Mouse (Mus musculus) left cerebral cortex, postnatal 4 days (tissue): ENCODE measurements around the gene Krtcap3. TPM values are rescaled to one million over a fixed set of nuclear protein-coding genes. Genes with fewer than 3 reads are reported as not detected.

Experiments
- DNase-seq: peaks from one replicate; pipeline ENCODE4 v3.0.0-alpha.2; 2022
- intact Hi-C: fragments of 180-260 bp; cut with DNase I; formaldehyde crosslinking; loops from one replicate; pipeline ENCODE4 v1.15.1; 2025
- total RNA-seq, 2 experiments: library from RNA; stranded (reverse); gene quantifications; 2 replicates each; pipeline ENCODE4 v1.2.3; 2021

Gene Krtcap3
- total RNA-seq, 2 experiments from 2014 or later = 2.2 to 3.1 TPM

DNA sequence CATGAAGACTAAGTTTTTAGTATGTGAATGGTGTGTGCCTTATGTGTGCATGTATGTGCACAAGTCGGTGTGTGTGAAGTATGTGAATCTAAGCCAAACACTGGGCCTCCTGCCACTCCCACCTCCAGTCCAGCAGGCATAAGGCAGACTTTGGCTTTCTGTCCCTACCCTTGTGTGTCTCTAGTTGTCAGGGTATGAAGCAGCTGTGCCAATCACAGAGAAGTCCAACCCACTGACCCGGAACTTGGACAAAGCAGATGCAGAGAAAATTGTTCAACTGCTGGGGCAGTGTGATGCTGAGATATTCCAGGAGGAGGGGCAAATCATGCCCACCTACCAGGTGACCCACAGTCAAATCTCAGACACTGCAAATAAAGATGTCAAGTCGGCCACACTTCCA lies 46.5 kb downstream of the Krtcap3 start:
- intact Hi-C loops = loop anchor here (5.0 kb wide), 1 partner anchor 154 kb away; the partner anchor contains the start of gene Zfp512
- DNase-seq = no peak

DNA sequence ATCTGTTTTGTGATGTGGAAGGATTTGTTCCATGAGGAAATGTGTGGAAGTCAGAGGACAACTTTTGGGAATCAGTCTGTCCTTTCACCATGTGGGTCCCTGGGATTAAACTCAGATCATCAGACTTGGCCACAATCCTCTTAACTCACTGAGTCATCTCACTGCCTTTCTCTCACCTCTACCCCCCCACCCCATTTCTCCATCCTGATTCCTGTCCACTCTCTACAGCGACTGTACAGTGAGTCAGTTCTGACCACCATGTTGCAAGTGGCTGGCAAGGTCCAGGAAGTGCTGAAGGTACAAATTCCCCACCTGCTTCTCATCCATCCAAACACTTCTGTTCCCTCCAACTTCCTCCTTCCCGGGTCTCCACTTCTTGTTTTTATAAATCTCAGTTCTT lies 47.0 kb downstream of the Krtcap3 start:
- no peak for DNase-seq
- intact Hi-C loops = loop anchor here (5.0 kb wide), 1 partner anchor 154 kb away; the partner anchor contains the start of gene Zfp512

DNA sequence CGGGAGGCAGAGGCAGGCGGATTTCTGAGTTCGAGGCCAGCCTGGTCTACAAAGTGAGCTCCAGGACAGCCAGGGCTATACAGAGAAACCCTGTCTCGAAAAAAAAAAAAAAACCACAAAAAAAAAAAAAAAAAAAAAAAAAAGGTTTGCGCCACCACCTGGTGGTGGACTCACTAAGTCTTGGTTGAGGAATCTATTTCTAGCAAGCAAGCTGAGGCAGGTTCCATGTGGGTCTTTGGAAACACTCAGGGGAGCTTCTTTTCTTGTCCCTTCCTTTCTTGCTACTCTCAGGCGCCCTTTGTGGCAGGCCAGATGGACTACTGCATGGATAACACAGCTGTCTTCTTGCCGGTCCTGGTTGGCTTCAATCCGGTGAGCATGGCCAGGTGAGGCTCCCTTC lies 50.4 kb downstream of the Krtcap3 start:
- no peak for DNase-seq
- intact Hi-C loops = no loop called here

Other genes starting within 250 kb of the Krtcap3 start
- gene Atraid, start 203.4 kb upstream of the Krtcap3 start, total RNA-seq = 10 to 100 TPM; 59.2 to 66.2 TPM
- 10 to 100 TPM; 17.6 to 23.5 TPM for gene Slc5a6, start 202.8 kb upstream of the Krtcap3 start, total RNA-seq
- 10 to 100 TPM; 34.1 to 37.6 TPM for gene Cad, start 196.9 kb upstream of the Krtcap3 start, total RNA-seq
- not detected for gene Dnajc5g, start 145.4 kb upstream of the Krtcap3 start, total RNA-seq
- 10 to 100 TPM; 11.9 to 14.1 TPM for gene Slc30a3, start 143.5 kb upstream of the Krtcap3 start, total RNA-seq
- not detected for gene Trim54, start 135.0 kb upstream of the Krtcap3 start, total RNA-seq
- gene Ucn, start 112.9 kb upstream of the Krtcap3 start, total RNA-seq = not detected
- gene Mpv17, start 97.4 kb upstream of the Krtcap3 start, total RNA-seq = 10 to 100 TPM; 25.1 to 31.4 TPM
- gene Gm29609, start 71.8 kb upstream of the Krtcap3 start, total RNA-seq = 1 to 10 TPM; 2.7 to 4.4 TPM
- gene Gtf3c2, start 71.5 kb upstream of the Krtcap3 start, total RNA-seq = 10 to 100 TPM; 68.9 to 74.0 TPM
- gene Snx17, start 58.5 kb upstream of the Krtcap3 start, total RNA-seq = 10 to 100 TPM; 66.7 to 72.1 TPM
- 10 to 100 TPM; 45.8 to 48.3 TPM for gene Eif2b4, start 58.3 kb upstream of the Krtcap3 start, total RNA-seq
- gene Zfp513, start 49.4 kb upstream of the Krtcap3 start, total RNA-seq = 10 to 100 TPM; 27.6 to 30.1 TPM
- 100 to 1,000 TPM; 144 to 146 TPM for gene Ppm1g, start 31.0 kb upstream of the Krtcap3 start, total RNA-seq
- 10 to 100 TPM; 91.8 to 94.3 TPM for gene Nrbp1, start 10.8 kb upstream of the Krtcap3 start, total RNA-seq
- gene Gm9970, start 10.5 kb upstream of the Krtcap3 start, total RNA-seq = not detected
- 10 to 100 TPM; 65.9 to 69.3 TPM for gene Ift172, start 39.4 kb downstream of the Krtcap3 start, total RNA-seq
- 100 to 1,000 TPM; 170 to 172 TPM for gene Fndc4, start 44.4 kb downstream of the Krtcap3 start, total RNA-seq
- under 1 TPM in 1 of 2 experiments, not detected in 1; 0.52 TPM for gene Gckr, start 45.8 kb downstream of the Krtcap3 start, total RNA-seq
- gene Zfp512, start 200.7 kb downstream of the Krtcap3 start, total RNA-seq = 10 to 100 TPM; 92.5 to 93.8 TPM
- gene 4930548H24Rik, start 234.0 kb downstream of the Krtcap3 start, total RNA-seq = under 1 TPM; 0.54 TPM
- gene Gpn1, start 243.1 kb downstream of the Krtcap3 start, total RNA-seq = 10 to 100 TPM; 42.2 to 44.3 TPM